Mouse (Mus musculus) neural tube, embryonic 13.5 days (tissue): ENCODE data around the gene Bub1b. TPM values are rescaled to one million over a fixed set of nuclear protein-coding genes. Genes with fewer than 3 reads are reported as not detected.

Experiments
- ATAC-seq: fragments of 200-750 bp; cut with Nextera tagmentation; 2 replicates; pipeline ENCODE4 v1.8.0; 2017; ENCODE audit warnings: low read depth, mild to moderate bottlenecking, moderate TSS enrichment, moderate library complexity
- H3K27ac ChIP-seq: fragments of 300-500 bp; sonication (generic); replicated peaks from 2 replicates; pipeline ENCODE4 v1.5.1; 2015; ENCODE audit warnings: moderate library complexity, mild to moderate bottlenecking, inconsistent platforms
- H3K27me3 ChIP-seq: fragments of 300-500 bp; sonication (generic); 2 replicates; pipeline ENCODE4 v1.6.1; 2015; ENCODE audit warnings: mild to moderate bottlenecking, inconsistent platforms
- H3K36me3 ChIP-seq: fragments of 300-500 bp; sonication (generic); 2 replicates; pipeline ENCODE4 v1.6.1; 2015; ENCODE audit warnings: mild to moderate bottlenecking, inconsistent platforms
- H3K4me1 ChIP-seq: fragments of 300-500 bp; sonication (generic); replicated peaks from 2 replicates; pipeline ENCODE4 v1.6.1; 2015; ENCODE audit warnings: inconsistent platforms
- H3K4me2 ChIP-seq: fragments of 300-500 bp; sonication (generic); 2 replicates; pipeline ENCODE4 v1.6.1; 2015; ENCODE audit warnings: inconsistent platforms, mild to moderate bottlenecking, moderate library complexity
- H3K4me3 ChIP-seq: fragments of 300-500 bp; sonication (generic); 2 replicates; pipeline ENCODE4 v1.5.1; 2015; ENCODE audit warnings: mild to moderate bottlenecking, inconsistent platforms
- H3K9ac ChIP-seq: fragments of 300-500 bp; sonication (generic); 2 replicates; pipeline ENCODE4 v1.6.1; 2015; ENCODE audit warnings: moderate library complexity, mild to moderate bottlenecking, inconsistent platforms
- H3K9me3 ChIP-seq: fragments of 300-500 bp; sonication (generic); 2 replicates; pipeline ENCODE4 v1.6.1; 2016; ENCODE audit warnings: inconsistent platforms
- WGBS: fragments of 180-500 bp; shearing (Covaris S2); methylation state at CpG from one replicate; pipeline ENCODE4 v1.1.7; 2015; 5-methylcytosine and 5-hydroxymethylcytosine counted together
- polyA plus RNA-seq: library from polyadenylated mRNA; unstranded; fragments of >200 nt; fragmentation: Nextera tagmentation; extraction: Ambion mirVana; gene quantifications from 2 replicates; pipeline ENCODE4 v1.2.1, GENCODE M21; 2015

Gene Bub1b
- polyA plus RNA-seq, 1 experiment from 2014 or later = 14.9 TPM

GRCm38 (mm10) chr2:118669785-118670184 is 71.8 kb downstream of the Bub1b start:
- Histone ChIP-seq H3K4me2 (no peak overlapping the region), H3K27me3 (peaks cover 42% of the 10 kb centered on the region), H3K36me3 (no peaks in the 10 kb centered on the region), H3K4me1 (peaks cover 21% of the 10 kb centered on the region), H3K9ac (no peak overlapping the region), H3K27ac (no peak overlapping the region), H3K9me3 (no peaks in the 10 kb centered on the region), H3K4me3 (no peak overlapping the region)
- ATAC-seq = no peak
- 42% methylated on average over 2 of the region's 2 CpGs for WGBS

GRCm38 (mm10) chr2:118671728-118672127 is 73.7 kb downstream of the Bub1b start:
- H3K9ac ChIP-seq = no peak overlapping the region
- H3K27me3 ChIP-seq = peaks cover 60% of the 10 kb centered on the region

GRCm38 (mm10) chr2:118673686-118674465 is 75.9 kb downstream of the Bub1b start:
- Histone ChIP-seq H3K4me3 (no peak overlapping the region), H3K4me1 (peaks cover 21% of the 10 kb centered on the region), H3K4me2 (no peak overlapping the region), H3K27me3 (peaks cover 79% of the 10 kb centered on the region), H3K9ac (no peak overlapping the region), H3K36me3 (no peaks in the 10 kb centered on the region), H3K27ac (no peak overlapping the region), H3K9me3 (no peaks in the 10 kb centered on the region)
- WGBS = 22% methylated on average over 15 of the region's 15 CpGs
- no peak for ATAC-seq

More at GRCm38 (mm10) chr2:118671728-118672127, 73.7 kb downstream of the Bub1b start:
- Histone ChIP-seq H3K4me1 (peaks cover 8% of the 10 kb centered on the region), H3K4me2 (no peak overlapping the region), H3K27ac (no peak overlapping the region), H3K4me3 (no peak overlapping the region), H3K36me3 (no peaks in the 10 kb centered on the region), H3K9me3 (no peaks in the 10 kb centered on the region)
- no peak for ATAC-seq
- 82% methylated on average over 1 of the region's 1 CpGs for WGBS

GRCm38 (mm10) chr2:118674500-118674899 is 76.5 kb downstream of the Bub1b start:
- Histone ChIP-seq H3K9ac (no peak overlapping the region), H3K9me3 (no peaks in the 10 kb centered on the region), H3K27me3 (peaks cover 86% of the 10 kb centered on the region), H3K4me3 (no peak overlapping the region), H3K4me1 (peaks cover 21% of the 10 kb centered on the region), H3K4me2 (no peak overlapping the region), H3K36me3 (no peaks in the 10 kb centered on the region), H3K27ac (no peak overlapping the region)
- WGBS = 12% methylated on average over 7 of the region's 7 CpGs
- no peak for ATAC-seq

- Histone ChIP-seq H3K9me3 (no peaks in the 10 kb centered on the region), H3K4me1 (peaks cover 17% of the 10 kb centered on the region), H3K4me3 (peak overlapping the region; percentile 42), H3K36me3 (no peaks in the 10 kb centered on the region), H3K27ac (no peak overlapping the region), H3K4me2 (peak overlapping the region; percentile 81), H3K27me3 (peaks cover 97% of the 10 kb centered on the region), H3K9ac (peak overlapping the region; percentile 66)
- peak; percentile 70 for ATAC-seq
- WGBS = 1% methylated on average over 84 of the region's 89 CpGs
Observed at GRCm38 (mm10) chr2:118676839-118677741, 79.1 kb downstream of the Bub1b start.

GRCm38 (mm10) chr2:118677817-118678216 is 79.8 kb downstream of the Bub1b start:
- peaks cover 93% of the 10 kb centered on the region for H3K27me3 ChIP-seq
- H3K4me3 ChIP-seq = peak overlapping the region; percentile 42
- H3K9ac ChIP-seq = peak overlapping the region; percentile 66
- H3K4me1 ChIP-seq = peaks cover 17% of the 10 kb centered on the region
- no peaks in the 10 kb centered on the region for H3K36me3 ChIP-seq
- ATAC-seq = no peak
- no peak overlapping the region for H3K27ac ChIP-seq
- H3K4me2 ChIP-seq = peak overlapping the region; percentile 81
- whole genome bisulfite sequencing = 10% methylated on average over 4 of the region's 4 CpGs
- no peaks in the 10 kb centered on the region for H3K9me3 ChIP-seq

- H3K27ac ChIP-seq = no peak overlapping the region
- peaks cover 17% of the 10 kb centered on the region for H3K4me1 ChIP-seq
- no peak overlapping the region for H3K4me3 ChIP-seq
- H3K27me3 ChIP-seq = peaks cover 76% of the 10 kb centered on the region
- whole genome bisulfite sequencing = 75% methylated on average over 3 of the region's 3 CpGs
- H3K36me3 ChIP-seq = no peaks in the 10 kb centered on the region
- H3K9me3 ChIP-seq = no peaks in the 10 kb centered on the region
- no peak overlapping the region for H3K9ac ChIP-seq
- no peak overlapping the region for H3K4me2 ChIP-seq
- no peak for ATAC-seq
Observed at GRCm38 (mm10) chr2:118679577-118679976, 81.6 kb downstream of the Bub1b start.

GRCm38 (mm10) chr2:118680926-118681325 is 82.9 kb downstream of the Bub1b start:
- H3K9ac ChIP-seq = no peak overlapping the region
- no peaks in the 10 kb centered on the region for H3K36me3 ChIP-seq
- no peaks in the 10 kb centered on the region for H3K9me3 ChIP-seq
- no peak overlapping the region for H3K27ac ChIP-seq
- WGBS = 90% methylated on average over 6 of the region's 6 CpGs
- no peak overlapping the region for H3K4me2 ChIP-seq
- no peak overlapping the region for H3K4me3 ChIP-seq
- H3K27me3 ChIP-seq = peaks cover 64% of the 10 kb centered on the region
- ATAC-seq = no peak
- peaks cover 17% of the 10 kb centered on the region for H3K4me1 ChIP-seq

GRCm38 (mm10) chr2:118682544-118683260 is 84.7 kb downstream of the Bub1b start:
- 56% methylated on average over 8 of the region's 8 CpGs for WGBS
- H3K9ac ChIP-seq = no peak overlapping the region
- no peak overlapping the region for H3K27ac ChIP-seq
- H3K9me3 ChIP-seq = no peaks in the 10 kb centered on the region
- peaks cover 57% of the 10 kb centered on the region for H3K27me3 ChIP-seq
- peaks cover 3% of the 10 kb centered on the region for H3K4me1 ChIP-seq
- H3K4me2 ChIP-seq = no peak overlapping the region
- ATAC-seq = no peak
- H3K36me3 ChIP-seq = no peaks in the 10 kb centered on the region
- H3K4me3 ChIP-seq = no peak overlapping the region

GRCm38 (mm10) chr2:118685088-118685487 is 87.1 kb downstream of the Bub1b start:
- 85% methylated on average over 4 of the region's 4 CpGs for WGBS
- Histone ChIP-seq H3K9me3 (no peaks in the 10 kb centered on the region), H3K4me3 (no peak overlapping the region), H3K4me2 (no peak overlapping the region), H3K36me3 (no peaks in the 10 kb centered on the region), H3K27ac (no peak overlapping the region), H3K9ac (no peak overlapping the region), H3K4me1 (no peaks in the 10 kb centered on the region), H3K27me3 (peaks cover 39% of the 10 kb centered on the region)
- no peak for ATAC-seq

- no peak for ATAC-seq
- no peak overlapping the region for H3K4me2 ChIP-seq
- no peak overlapping the region for H3K9ac ChIP-seq
- WGBS = 79% methylated on average over 8 of the region's 8 CpGs
- no peak overlapping the region for H3K4me3 ChIP-seq
- H3K9me3 ChIP-seq = no peaks in the 10 kb centered on the region
- H3K27me3 ChIP-seq = peaks cover 24% of the 10 kb centered on the region
- no peak overlapping the region for H3K27ac ChIP-seq
- H3K36me3 ChIP-seq = no peaks in the 10 kb centered on the region
- H3K4me1 ChIP-seq = no peaks in the 10 kb centered on the region
Observed at GRCm38 (mm10) chr2:118686693-118687092, 88.7 kb downstream of the Bub1b start.

- Histone ChIP-seq H3K27ac (no peak overlapping the region), H3K9me3 (no peaks in the 10 kb centered on the region), H3K27me3 (peaks cover 22% of the 10 kb centered on the region), H3K9ac (no peak overlapping the region), H3K4me2 (no peak overlapping the region), H3K4me3 (no peak overlapping the region), H3K36me3 (no peaks in the 10 kb centered on the region), H3K4me1 (no peaks in the 10 kb centered on the region)
- WGBS = 88% methylated on average over 3 of the region's 3 CpGs
- no peak for ATAC-seq
Observed at GRCm38 (mm10) chr2:118687791-118688190, 89.8 kb downstream of the Bub1b start.
